Mouse (Mus musculus) MEL (cell line): ENCODE data around the gene Nlk. TPM values are rescaled to one million over a fixed set of nuclear protein-coding genes. Genes with fewer than 3 reads are reported as not detected.
A peak's percentile ranks its signal among the peaks of the same experiment; 100 is the strongest.

Experiments
- DNase-seq: peaks from one replicate; pipeline ENCODE4 v3.0.0; 2011; ENCODE audit warnings: low read depth, low spot score
- H3K27ac ChIP-seq: 2 replicates; pipeline ENCODE4 v1.5.1; 2012; ENCODE audit warnings: low read depth, mild to moderate bottlenecking, control low read depth, low read length, moderate library complexity; ENCODE audit not compliant: control insufficient read depth
- H3K27me3 ChIP-seq, 2 experiments: fragments of 150-350 bp in 1 of 2; sonication (generic) in 1 of 2; 2 replicates each; pipeline ENCODE4 v1.6.1; 2012; ENCODE audit warnings: low read length in 2 of 2, mild to moderate bottlenecking in 2 of 2, improper control_type of control experiment in 1 of 2, moderate library complexity in 1 of 2; ENCODE audit not compliant: insufficient read depth in 2 of 2, control insufficient read depth in 1 of 2
- H3K36me3 ChIP-seq, 2 experiments: 2 replicates each; pipeline ENCODE4 v1.6.1; 2012 to 2014; ENCODE audit warnings: low read length in 2 of 2, improper control_type of control experiment in 1 of 2, inconsistent platforms in 1 of 2, mild to moderate bottlenecking in 1 of 2; ENCODE audit not compliant: insufficient read depth in 2 of 2, control insufficient read depth in 1 of 2
- H3K4me1 ChIP-seq, 2 experiments: fragments of 150-350 bp in 1 of 2; sonication (generic) in 1 of 2; 2 replicates each; pipeline ENCODE4 v1.6.1; 2012; ENCODE audit warnings: low read length in 2 of 2, improper control_type of control experiment in 1 of 2, mild to moderate bottlenecking in 1 of 2; ENCODE audit not compliant: insufficient read depth in 2 of 2, control insufficient read depth in 1 of 2
- H3K4me3 ChIP-seq, 2 experiments: fragments of 150-350 bp in 1 of 2; sonication (generic) in 1 of 2; 2 replicates each; pipeline ENCODE4 v1.5.1; 2012; ENCODE audit warnings: low read depth in 2 of 2, low read length in 2 of 2, mild to moderate bottlenecking in 2 of 2, moderate library complexity in 2 of 2, control low read depth in 1 of 2, improper control_type of control experiment in 1 of 2; ENCODE audit not compliant: control insufficient read depth in 1 of 2, insufficient read depth in 1 of 2
- H3K79me2 ChIP-seq: 2 replicates; pipeline ENCODE4 v1.6.1; 2012; ENCODE audit warnings: mild to moderate bottlenecking, low read length, moderate library complexity; ENCODE audit not compliant: control insufficient read depth, poor library complexity, insufficient read depth
- H3K9ac ChIP-seq: 2 replicates; pipeline ENCODE4 v1.6.1; 2012; ENCODE audit warnings: low read depth, mild to moderate bottlenecking, control low read depth, low read length, moderate library complexity; ENCODE audit not compliant: control insufficient read depth, poor library complexity, severe bottlenecking
- H3K9me3 ChIP-seq: fragments of 150-350 bp; sonication (generic); replicated peaks from 2 replicates; pipeline ENCODE4 v1.6.1; 2012; ENCODE audit warnings: mild to moderate bottlenecking, low read length, improper control_type of control experiment, moderate library complexity; ENCODE audit not compliant: insufficient read depth
- CHD2 ChIP-seq: IDR thresholded peaks from 2 replicates; pipeline ENCODE4 v1.6.1; 2011; ENCODE audit warnings: low read length, improper control_type of control experiment
- EP300 ChIP-seq, 2 experiments: IDR thresholded peaks; 2 replicates each; pipeline ENCODE4 v1.6.1; 2011; ENCODE audit warnings: improper control_type of control experiment in 2 of 2, low read length in 2 of 2, low read depth in 1 of 2, mild to moderate bottlenecking in 1 of 2
- ETS1 ChIP-seq: IDR thresholded peaks from 2 replicates; pipeline ENCODE4 v1.6.1; 2012; ENCODE audit warnings: low read depth, mild to moderate bottlenecking, inconsistent platforms, low read length, improper control_type of control experiment, moderate library complexity
- HCFC1 ChIP-seq: IDR thresholded peaks from 2 replicates; pipeline ENCODE4 v1.6.1; 2012; ENCODE audit warnings: low read depth, mild to moderate bottlenecking, inconsistent platforms, low read length, improper control_type of control experiment, moderate library complexity
- MAZ ChIP-seq: IDR thresholded peaks from 2 replicates; pipeline ENCODE4 v1.6.1; 2012; ENCODE audit warnings: low read depth, mild to moderate bottlenecking, inconsistent platforms, low read length, improper control_type of control experiment
- MXI1 ChIP-seq: IDR thresholded peaks from 2 replicates; pipeline ENCODE4 v1.6.1; 2011; ENCODE audit warnings: mild to moderate bottlenecking, low read depth, low read length, improper control_type of control experiment
- MYB ChIP-seq: IDR thresholded peaks from 2 replicates; pipeline ENCODE4 v1.6.1; 2011; ENCODE audit warnings: mild to moderate bottlenecking, low read depth, low read length, improper control_type of control experiment
- MYC ChIP-seq: IDR thresholded peaks from 2 replicates; pipeline ENCODE4 v1.6.1; 2011; ENCODE audit warnings: low read depth, mild to moderate bottlenecking, low read length, improper control_type of control experiment, moderate library complexity
- NELFE ChIP-seq: IDR thresholded peaks from 2 replicates; pipeline ENCODE4 v1.6.1; 2011; ENCODE audit warnings: low read depth, low read length, improper control_type of control experiment
- NRF1 ChIP-seq: IDR thresholded peaks from 2 replicates; pipeline ENCODE4 v1.6.1; 2014; ENCODE audit warnings: low read depth, mild to moderate bottlenecking, inconsistent platforms, low read length, improper control_type of control experiment, moderate library complexity; ENCODE audit not compliant: poor library complexity, insufficient read depth, severe bottlenecking
- POLR2A ChIP-seq, 2 experiments: IDR thresholded peaks; 2 replicates each; pipeline ENCODE4 v1.6.1; 2011 to 2012; ENCODE audit warnings: low read length in 2 of 2, mild to moderate bottlenecking in 2 of 2, control low read depth in 1 of 2, improper control_type of control experiment in 1 of 2, low read depth in 1 of 2, moderate library complexity in 1 of 2; ENCODE audit not compliant: control insufficient read depth in 1 of 2, insufficient read depth in 1 of 2, poor library complexity in 1 of 2
- RAD21 ChIP-seq: IDR thresholded peaks from 2 replicates; pipeline ENCODE4 v1.6.1; 2011; ENCODE audit warnings: mild to moderate bottlenecking, low read depth, low read length, improper control_type of control experiment
- SIN3A ChIP-seq: IDR thresholded peaks from 2 replicates; pipeline ENCODE4 v1.6.1; 2012; ENCODE audit warnings: low read length, improper control_type of control experiment, inconsistent platforms
- SMC3 ChIP-seq: IDR thresholded peaks from 2 replicates; pipeline ENCODE4 v1.6.1; 2011; ENCODE audit warnings: low read depth, low read length, improper control_type of control experiment
- TBP ChIP-seq: IDR thresholded peaks from 2 replicates; pipeline ENCODE4 v1.8.0; 2011; ENCODE audit warnings: low read depth, low read length, improper control_type of control experiment
- TCF12 ChIP-seq: IDR thresholded peaks from 2 replicates; pipeline ENCODE4 v1.6.1; 2014; ENCODE audit warnings: low read depth, mild to moderate bottlenecking, inconsistent platforms, low read length, improper control_type of control experiment, moderate library complexity
- UBTF ChIP-seq: IDR thresholded peaks from 2 replicates; pipeline ENCODE4 v1.6.1; 2012; ENCODE audit warnings: low read depth, mild to moderate bottlenecking, inconsistent platforms, low read length, improper control_type of control experiment, moderate library complexity, borderline replicate concordance; ENCODE audit not compliant: insufficient read depth
- ZC3H11A ChIP-seq: IDR thresholded peaks from 2 replicates; pipeline ENCODE4 v1.6.1; 2012; ENCODE audit warnings: low read depth, mild to moderate bottlenecking, inconsistent platforms, low read length, improper control_type of control experiment
- ZMIZ1 ChIP-seq: IDR thresholded peaks from 2 replicates; pipeline ENCODE4 v1.6.1; 2012; ENCODE audit warnings: low read depth, mild to moderate bottlenecking, inconsistent platforms, low read length, improper control_type of control experiment, moderate library complexity
- ZNF384 ChIP-seq: IDR thresholded peaks from 2 replicates; pipeline ENCODE4 v1.6.1; 2012; ENCODE audit warnings: low read depth, mild to moderate bottlenecking, inconsistent platforms, low read length, improper control_type of control experiment
- polyA plus RNA-seq, 2 experiments: library from polyadenylated mRNA; stranded (reverse) in 1 of 2; unstranded in 1 of 2; fragments of >175 nt in 1 of 2; fragments of >200 nt in 1 of 2; gene quantifications; 2 replicates each; pipeline versions ENCODE4 v1.2.1 to v1.2.4; 2012; ENCODE audit warnings: low replicate concordance in 2 of 2, low read depth in 1 of 2; ENCODE audit not compliant: insufficient read length in 2 of 2, insufficient read depth in 1 of 2, missing spikeins in 1 of 2
- total RNA-seq: library from RNA; depleted of rRNA; stranded (reverse); fragments of 300-350 nt; gene quantifications from 2 replicates; pipeline ENCODE4 v1.2.3, GENCODE M21; 2012; rRNA removed

Nlk gene
- total RNA-seq = 17.9 and 20.0 TPM in 2 replicates
- 10 to 100 TPM in 1 of 2 experiments, not detected in 1; 16.9 TPM for polyA plus RNA-seq

GRCm38 (mm10) chr11:78696777-78697752 lies at the start of gene Nlk:
Gene Nlk, minus strand, starts transcription at chr11:78697373.
- peaks cover 31% of the 10 kb centered on the region for H3K79me2 ChIP-seq
- peaks cover under 1 to 21% of the 10 kb centered on the region in 2 experiments for H3K4me1 ChIP-seq
- peak within 1 kb of the TSS; percentile 91 to 97 for H3K4me3 ChIP-seq
- no peaks in the 10 kb centered on the region for H3K9me3 ChIP-seq
- TF ChIP-seq RAD21 (no peak), NELFE (peak; percentile 88), CHD2 (peak; percentile 92), NRF1 (peak; percentile 66), UBTF (peak; percentile 87; the same call in 1 of the 2 replicates), EP300 (IDR thresholded peaks at IDR 0.05; ENCODE audit: low read depth in 1 of 2, low read length in 2 of 2) (no peak; a peak in 1 of 4 replicates), TBP (no peak; the same call in 1 of the 2 replicates), ZC3H11A (no peak), HCFC1 (peak; percentile 81), MYC (no peak), ZMIZ1 (peak; percentile 49), MYB (no peak), MXI1 (peak; percentile 70; the same call in 1 of the 2 replicates), TCF12 (peak; percentile 62), SIN3A (peak; percentile 34; the same call in 1 of the 2 replicates), SMC3 (peak; percentile 10; the same call in 1 of the 2 replicates), ZNF384 (peak; percentile 99), MAZ (peak; percentile 79; the same call in 1 of the 2 replicates), POLR2A (IDR thresholded peaks at IDR 0.05; ENCODE audit: control insufficient read depth in 1 of 2, insufficient read depth in 1 of 2, low read depth in 1 of 2, low read length in 2 of 2, poor library complexity in 1 of 2) (peak; percentile 85 to 93; a peak in 3 of 4 replicates), ETS1 (no peak)
- TF ChIP-seq, all 39 proteins: peak for 13
- H3K27ac ChIP-seq = peak within 1 kb of the TSS; percentile 78
- peaks cover 7 to 16% of the 10 kb centered on the region in 2 experiments for H3K27me3 ChIP-seq
- H3K9ac ChIP-seq = peak within 1 kb of the TSS; percentile 91
- DNase-seq = peak; percentile 100
- H3K36me3 ChIP-seq = peaks cover 0 to 36% of the 10 kb centered on the region in 2 experiments; a peak in 2 of 4 replicates
